Mouse (Mus musculus) hindlimb bud, embryonic 11.5 days (tissue): ENCODE measurements around the gene Car14.
"Not testable (repeated sequence)": the region's sequence is repeated elsewhere in the genome, so short reads cannot be mapped to it uniquely, and the experiment has no call there.

Experiments
- DNase-seq: peaks from one replicate; pipeline ENCODE4 v3.0.0-alpha.2; 2012; ENCODE audit warnings: low read depth, low spot score; ENCODE audit errors: extremely low spot score

Car14 gene

GRCm38 (mm10) chr3:95928261-95928657 lies 23.8 kb upstream of the Car14 start:
- DNase-seq, result no peak

DNA sequence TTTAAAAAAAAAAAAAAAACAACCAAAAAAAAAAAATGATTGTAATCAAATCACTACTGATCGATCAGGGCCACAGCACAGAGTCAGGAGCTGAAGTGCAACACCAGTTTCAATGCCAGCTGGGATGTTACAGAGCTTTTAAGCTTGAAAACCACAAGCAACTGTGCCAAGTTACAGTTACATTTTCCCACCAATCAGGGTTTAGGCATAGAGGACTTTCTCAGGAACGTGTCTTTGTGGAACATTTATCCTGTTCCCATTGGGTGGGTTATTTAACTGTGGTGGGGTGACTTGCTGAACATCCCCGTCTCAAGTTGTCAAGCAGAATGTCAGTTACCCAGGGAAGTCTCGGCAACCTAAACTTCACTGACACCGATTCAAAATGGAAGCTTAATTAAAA lies 20.6 kb upstream of the Car14 start:
- no peak for DNase-seq

- DNase-seq, result no peak
Observed at GRCm38 (mm10) chr3:95924185-95924584, 19.7 kb upstream of the Car14 start.

DNA sequence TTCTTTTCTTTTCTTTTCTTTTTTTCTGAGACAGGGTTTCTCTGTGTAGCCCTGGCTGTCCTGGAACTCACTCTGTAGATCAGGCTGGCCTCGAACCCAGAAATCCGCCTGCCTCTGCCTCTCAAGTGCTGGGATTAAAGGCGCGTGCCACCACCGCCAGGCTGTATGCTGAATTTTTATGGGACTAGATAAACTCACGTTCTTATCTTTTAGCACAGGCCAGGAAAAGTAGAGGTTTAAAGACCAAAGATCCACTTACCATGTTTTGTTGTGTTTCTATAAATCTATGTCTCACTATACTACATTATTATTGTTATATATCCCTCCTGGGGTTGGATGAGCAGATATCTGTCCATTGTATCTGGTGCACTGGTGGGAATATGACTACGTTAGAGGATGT lies 18.9 kb upstream of the Car14 start:
- DNase-seq, result not testable (repeated sequence)

DNA sequence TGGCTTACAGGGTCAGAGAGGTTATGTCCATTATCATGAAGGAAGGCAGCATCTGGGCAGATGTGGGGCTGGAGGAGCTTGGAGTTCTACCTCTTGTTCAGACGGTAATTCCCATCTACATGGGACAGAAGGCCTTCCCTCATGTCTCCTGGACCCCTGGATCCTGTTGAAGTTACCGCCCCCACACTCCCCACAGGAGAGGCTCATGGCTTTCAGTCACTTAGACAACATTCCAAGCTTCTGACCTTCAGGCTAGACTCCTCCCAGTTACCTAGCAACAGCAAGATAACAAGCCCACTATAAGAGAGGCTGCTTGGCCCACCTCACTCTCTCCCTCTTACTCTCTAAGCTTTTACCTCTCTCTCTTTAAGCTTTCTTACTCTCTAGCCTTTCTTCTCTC lies 16.0 kb upstream of the Car14 start:
- DNase-seq, result not testable (repeated sequence)

DNA sequence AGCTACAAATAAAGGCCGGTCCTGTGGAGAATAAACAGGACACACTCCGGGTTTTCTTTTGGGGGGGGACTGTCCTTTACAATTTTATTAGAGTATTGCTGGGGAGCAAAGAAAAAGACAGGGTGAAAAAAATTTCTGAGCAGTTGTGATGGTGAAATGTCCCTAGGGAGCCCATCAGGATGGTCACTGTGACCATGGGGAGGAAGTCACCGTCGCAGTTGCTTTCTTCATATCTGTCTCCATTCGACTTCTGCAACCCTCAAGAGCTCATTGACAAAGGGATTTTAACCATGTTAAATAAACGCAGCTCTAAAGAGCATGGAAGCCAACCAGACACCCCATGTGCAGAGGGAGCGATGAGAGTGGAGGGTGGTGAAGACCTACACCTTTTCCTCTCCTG lies 12.3 kb upstream of the Car14 start:
- DNase-seq, result no peak

DNA sequence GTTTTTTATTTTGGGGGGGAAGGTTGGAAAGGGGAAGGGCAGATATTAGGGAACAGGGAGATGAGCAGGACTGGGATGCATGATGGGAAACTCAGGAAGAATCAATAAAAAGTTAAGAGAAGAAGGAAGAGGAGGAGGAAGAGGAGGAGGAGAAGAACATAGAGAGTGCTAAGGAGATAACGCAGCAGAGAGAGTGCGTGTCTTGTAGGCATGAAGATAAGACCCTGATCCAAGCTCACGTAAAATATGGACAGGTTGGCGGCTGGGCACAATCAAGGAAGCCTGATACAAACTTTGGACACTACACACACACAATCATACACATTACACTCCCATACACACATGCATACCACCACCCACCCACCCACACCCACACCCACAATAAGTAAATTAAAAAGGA lies 10.2 kb upstream of the Car14 start:
- DNase-seq, result no peak

DNA sequence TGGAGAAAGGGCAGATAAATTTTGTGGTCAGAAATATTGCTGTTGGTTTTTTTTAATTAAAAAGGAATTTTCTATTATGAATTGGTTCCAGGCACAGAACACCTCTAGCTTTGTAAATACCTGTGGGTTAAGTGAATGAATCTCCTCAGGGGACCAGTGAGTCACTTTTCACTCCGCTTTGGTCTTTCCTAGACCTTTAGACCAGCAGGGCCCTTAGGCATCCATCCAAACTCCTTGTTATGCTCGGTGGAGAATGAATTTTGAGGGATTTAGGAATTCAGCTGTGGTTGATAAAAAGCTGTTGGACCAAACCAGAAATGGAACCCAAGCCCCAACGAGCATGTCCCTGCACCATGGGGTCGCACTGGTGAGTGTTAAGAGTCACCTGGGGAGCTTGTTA lies 3.1 kb upstream of the Car14 start:
- DNase-seq, result no peak

- DNase-seq, result no peak
Observed at GRCm38 (mm10) chr3:95906860-95907259, 2.4 kb upstream of the Car14 start.

DNA sequence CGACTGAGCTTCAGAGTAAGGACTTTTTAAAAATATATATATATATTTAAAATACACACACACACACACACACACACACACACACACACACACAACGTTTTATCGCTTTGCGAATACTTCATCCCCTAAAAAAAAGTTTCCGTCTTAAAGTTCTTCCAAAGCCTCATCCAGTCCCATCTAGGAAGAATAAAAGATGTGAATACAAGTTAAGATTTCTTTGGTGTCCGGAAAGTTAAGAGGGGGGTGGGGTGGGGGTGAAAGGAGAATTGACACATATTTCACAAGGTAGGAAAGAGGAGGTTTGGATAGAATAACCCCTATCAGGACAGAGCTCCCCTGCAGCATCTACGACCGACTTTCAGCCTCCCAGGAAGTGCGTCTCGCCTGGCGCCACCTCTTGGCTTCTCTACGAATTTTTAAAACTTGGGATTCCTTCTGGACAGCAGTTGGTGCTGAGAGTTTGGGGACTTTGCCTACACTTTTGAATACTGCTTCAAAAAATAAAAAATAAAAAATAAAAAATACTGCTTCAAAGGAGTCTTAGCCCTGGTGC lies 1.5 kb upstream of the Car14 start:
- DNase-seq, result no peak

- no peak for DNase-seq
Observed at GRCm38 (mm10) chr3:95905146-95905939, 852 bp upstream of the Car14 start.

DNA sequence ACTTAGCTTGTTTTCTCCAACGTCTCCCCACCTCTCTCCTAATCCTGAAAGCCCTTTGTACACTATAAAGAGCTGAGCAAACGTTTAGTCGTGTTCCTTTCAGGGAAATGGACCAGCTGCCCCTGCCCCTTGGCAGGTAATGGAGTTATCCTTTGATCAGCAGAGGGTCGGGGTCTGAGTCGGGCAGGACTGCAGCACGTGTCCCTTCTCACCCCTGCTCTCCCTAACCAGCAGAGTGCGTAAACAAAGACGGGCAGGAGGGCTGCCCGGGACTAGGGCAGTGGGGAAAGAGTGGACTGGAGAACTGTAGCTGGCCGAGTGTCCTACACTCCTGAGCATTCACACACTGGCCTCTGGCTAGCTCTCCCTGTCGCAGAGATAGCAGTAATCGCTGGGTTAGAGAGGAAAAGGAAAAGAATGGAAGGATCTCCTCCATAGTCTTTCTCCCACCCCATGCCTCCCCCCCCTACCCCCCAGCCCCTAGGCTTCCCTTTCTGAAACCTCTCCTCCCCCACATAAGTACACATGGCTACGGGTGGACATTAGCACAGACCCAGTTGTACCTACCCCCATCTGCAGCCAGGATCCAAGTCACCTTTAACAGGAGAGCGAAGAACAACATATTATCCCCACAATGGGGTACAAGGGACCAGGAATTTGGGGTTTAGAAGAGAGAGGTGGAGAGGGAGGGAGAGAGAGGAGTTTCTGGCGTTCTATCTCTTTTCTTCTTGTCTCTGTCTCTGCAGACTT lies 563 bp downstream of the Car14 start:
- DNase-seq, result no peak

GRCm38 (mm10) chr3:95902643-95903042 lies 1.8 kb downstream of the Car14 start:
- no peak for DNase-seq

DNA sequence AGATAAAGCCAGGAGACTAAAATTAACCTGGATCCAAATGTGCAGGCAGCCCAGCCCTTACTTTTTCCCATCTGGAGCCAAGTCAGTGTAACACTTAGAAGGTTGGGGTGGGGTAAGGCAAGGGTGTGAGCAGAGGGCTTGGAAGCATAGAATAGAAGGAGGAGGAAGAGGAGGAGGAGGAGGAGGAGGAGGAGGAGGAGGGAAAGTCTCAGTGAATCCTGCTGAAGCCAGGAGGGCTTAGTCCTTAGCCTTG lies 2.2 kb downstream of the Car14 start:
- DNase-seq, result no peak

DNA sequence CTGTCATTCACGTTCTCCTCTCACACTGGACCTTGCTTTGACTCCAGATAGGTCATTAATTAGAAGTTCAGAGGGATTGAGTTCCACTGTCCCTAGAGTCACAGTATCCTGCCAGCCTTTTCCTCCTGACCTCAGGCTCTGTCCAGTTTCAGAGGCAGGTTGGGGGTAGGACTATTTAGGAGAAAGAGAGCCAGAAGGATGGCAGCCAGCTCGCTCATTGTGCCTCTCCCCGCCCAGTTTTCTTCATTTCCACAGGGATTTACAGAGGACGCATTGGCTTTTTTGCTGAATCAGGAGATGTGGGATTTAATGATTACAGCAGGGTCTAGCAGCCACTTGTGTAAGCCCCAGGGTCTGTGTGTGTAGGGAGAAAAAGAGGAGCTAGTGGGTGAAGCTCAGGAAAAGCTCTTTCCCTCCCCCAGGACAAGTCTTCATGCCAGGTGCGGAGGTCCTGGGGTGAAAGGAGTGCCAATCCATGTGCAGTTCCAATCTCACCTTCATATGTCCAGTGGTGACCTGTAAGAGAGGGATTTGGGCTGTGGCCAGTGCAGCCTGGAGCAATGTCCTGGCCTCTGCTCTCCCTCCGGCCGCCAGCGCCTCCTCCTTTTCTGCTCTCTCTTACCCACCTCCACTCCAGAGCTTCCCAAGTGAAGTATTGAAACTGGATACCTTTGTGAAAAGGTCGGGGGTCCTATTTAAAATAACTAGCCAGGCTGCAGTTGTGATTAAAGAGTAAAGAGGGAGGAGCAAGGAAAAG lies 2.7 kb downstream of the Car14 start:
- DNase-seq, result no peak

GRCm38 (mm10) chr3:95899800-95900524 lies 4.5 kb downstream of the Car14 start:
- no peak for DNase-seq

DNA sequence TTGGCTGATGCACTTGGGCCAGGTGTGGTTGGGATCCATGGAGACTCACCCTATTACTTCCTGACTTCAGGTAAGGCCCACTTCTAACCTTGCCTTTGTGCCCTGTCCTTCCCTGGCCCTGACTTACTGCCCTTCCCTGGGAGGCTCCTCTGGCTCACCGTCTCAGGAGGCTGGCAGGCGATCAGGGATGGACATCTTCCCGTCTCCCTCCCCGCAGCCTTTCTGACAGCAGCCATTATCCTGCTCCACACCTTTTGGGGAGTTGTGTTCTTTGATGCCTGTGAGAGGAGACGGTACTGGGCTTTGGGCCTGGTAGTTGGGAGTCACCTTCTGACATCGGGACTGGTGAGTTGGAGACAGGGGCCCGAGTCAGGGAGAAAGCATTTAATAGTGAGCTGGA lies 9.0 kb downstream of the Car14 start:
- not testable (repeated sequence) for DNase-seq

DNA sequence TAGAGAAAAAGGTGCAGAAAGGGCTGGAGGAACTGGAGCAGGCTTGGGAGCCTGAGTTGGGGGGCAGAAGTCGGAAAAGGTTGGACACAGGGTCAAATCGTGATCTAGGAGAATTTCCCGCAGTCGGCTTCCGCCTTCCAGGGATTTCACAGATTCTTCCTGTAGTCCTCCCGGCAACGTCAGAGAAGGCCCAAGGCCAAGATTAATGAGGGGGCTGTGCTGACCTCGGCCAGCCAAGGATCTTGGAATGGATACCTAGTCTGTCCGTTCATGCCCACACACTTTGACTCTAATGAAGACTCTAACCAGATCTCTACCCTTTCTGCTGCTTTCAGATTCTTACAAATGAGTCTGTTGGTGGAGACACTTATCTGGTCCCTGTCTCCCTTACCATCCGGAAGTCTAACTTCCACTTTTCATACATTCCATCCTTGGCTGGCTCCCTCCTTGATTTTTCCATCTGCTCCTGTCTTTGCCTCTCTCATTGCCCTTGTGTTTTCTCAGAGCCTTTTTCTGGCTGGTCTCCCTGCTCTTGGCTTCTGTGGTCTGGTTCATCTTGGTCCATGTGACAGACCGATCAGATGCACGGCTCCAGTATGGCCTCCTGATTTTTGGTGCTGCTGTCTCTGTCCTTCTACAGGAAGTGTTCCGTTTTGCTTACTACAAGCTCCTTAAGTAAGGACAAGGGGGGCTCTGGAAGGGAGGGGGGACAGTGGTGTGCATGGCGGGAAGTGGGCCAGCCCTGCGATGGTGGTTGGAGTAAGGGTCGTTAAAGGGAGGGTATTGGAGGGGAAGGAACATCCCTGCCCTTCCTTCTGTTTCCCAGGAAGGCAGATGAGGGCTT lies 10.0 kb downstream of the Car14 start:
- no peak for DNase-seq

DNA sequence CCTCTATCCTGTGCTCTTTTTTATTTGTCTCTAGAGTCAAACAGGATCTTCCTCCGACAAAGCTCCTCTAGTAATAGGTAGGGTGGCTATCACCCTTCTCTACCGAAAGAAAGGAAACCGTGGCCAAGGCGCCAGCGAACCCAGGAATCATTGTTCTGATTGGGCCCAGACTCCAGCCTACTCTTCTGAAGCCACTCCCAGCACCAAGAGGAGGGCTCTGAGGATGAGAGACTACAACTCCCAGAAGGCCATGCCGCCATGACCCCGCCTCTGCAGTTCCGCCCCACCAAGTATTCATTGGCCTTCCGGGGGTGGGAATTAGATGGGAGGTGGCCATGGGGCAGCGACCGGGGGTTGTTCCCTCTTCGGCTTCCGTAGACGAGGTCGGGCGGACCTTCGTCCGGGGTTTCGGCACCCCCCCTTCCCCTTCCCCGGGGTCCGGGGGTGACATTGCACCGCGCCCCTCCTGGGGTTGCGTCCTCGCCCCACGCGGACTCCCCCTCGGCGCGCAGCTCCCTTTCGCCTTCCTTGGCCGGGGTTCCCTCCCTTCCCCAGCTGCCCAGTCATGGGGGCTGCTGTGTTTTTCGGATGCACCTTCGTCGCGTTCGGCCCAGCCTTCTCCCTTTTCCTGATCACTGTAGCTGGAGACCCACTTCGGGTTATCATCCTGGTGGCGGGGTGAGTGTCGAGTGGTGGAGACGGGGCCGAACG lies 10.7 kb downstream of the Car14 start, which contains the start of gene Aph1a:
Aph1a (plus strand) TSS at position 364 of the 711 bp plus-strand sequence.
- not testable (repeated sequence) for DNase-seq
